Mouse (Mus musculus) retina, postnatal 1 day (tissue): Measurements from ENCODE around the gene Evc.
A peak's percentile ranks its signal among the peaks of the same experiment; 100 is the strongest.

Experiments
- DNase-seq: peaks from one replicate; pipeline ENCODE4 v3.0.0-alpha.2; 2012

Gene Evc

GRCm38 (mm10) chr5:37240550-37240949 is 96.1 kb downstream of the Evc start:
- peak; percentile 69 for DNase-seq
